Mouse (Mus musculus): Measurements from ENCODE around the gene Acbd6. TPM values are rescaled to one million over a fixed set of nuclear protein-coding genes. Genes with fewer than 3 reads are reported as not detected.

The Acbd6 gene
- total RNA-seq, 1 experiment from 2014 or later, result 73.9 TPM

- no peak for DNase-seq
Observed at GRCm38 (mm10) chr1:155724301-155724700, 166.4 kb downstream of the Acbd6 start.

GRCm38 (mm10) chr1:155725876-155726275 is 168.0 kb downstream of the Acbd6 start:
- no peak for DNase-seq

- DNase-seq, result no peak
Observed at GRCm38 (mm10) chr1:155727830-155728229, 169.9 kb downstream of the Acbd6 start.

- DNase-seq, result no peak
Observed at GRCm38 (mm10) chr1:155729113-155729795, 171.3 kb downstream of the Acbd6 start.

GRCm38 (mm10) chr1:155731156-155731555 is 173.2 kb downstream of the Acbd6 start:
- no peak for DNase-seq

GRCm38 (mm10) chr1:155736096-155736825 is 178.3 kb downstream of the Acbd6 start:
- DNase-seq, result no peak

- DNase-seq, result no peak
Observed at GRCm38 (mm10) chr1:155737017-155737808, 179.3 kb downstream of the Acbd6 start.

- DNase-seq, result no peak
Observed at GRCm38 (mm10) chr1:155737809-155738383, 180.0 kb downstream of the Acbd6 start.

Other genes with a start within 250 kb of the Acbd6 start
- gene Xpr1, start 140.7 kb upstream of the Acbd6 start, total RNA-seq (2021), result 40.9 and 41.8 TPM in 2 replicates
- gene Lhx4, start 193.6 kb downstream of the Acbd6 start, total RNA-seq (2021), result not detected in 2 replicates